ENCODE assay signal across 24 mouse cellular contexts in the genomic region with DNA sequence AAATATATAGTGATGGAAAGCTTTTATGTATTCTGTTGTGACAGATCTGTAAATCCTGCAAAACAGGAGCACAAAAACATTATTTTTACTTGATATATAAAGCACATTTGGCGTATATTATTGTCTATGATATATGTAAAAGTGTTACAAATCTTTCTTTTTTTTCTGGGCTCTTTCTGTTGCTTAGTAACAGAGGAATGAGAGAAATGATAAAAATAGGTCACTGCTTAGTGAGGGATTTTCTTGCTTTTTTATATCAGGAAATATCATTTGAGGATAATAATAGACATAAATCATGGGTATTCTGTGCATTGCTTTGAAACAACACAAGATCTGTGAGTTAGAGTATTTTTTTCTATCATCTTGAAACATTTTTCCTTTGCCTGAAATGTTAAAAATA.
A peak's percentile ranks its signal among the peaks of the same experiment; 100 is the strongest.
DNase-seq lines count a peak whose midpoint lies in the region; ATAC-seq and TF ChIP-seq lines count a peak whose summit lies in the region.
"Had no signal": no experiment of that assay in that cellular context is flagged by ENCODE, and none has a peak within 500 bp of the region (broad histone marks: within the 10 kb centered on the region; RNA-seq: fewer than 3 reads in every experiment).

No protein-coding gene starts in this region.

- peak; percentile 77 for ATAC-seq in forebrain, embryonic 16.5 days
- ATAC-seq in forebrain, embryonic 11.5 days (replicated peaks; ENCODE audit: low FRiP score): no peak
- ATAC-seq in hindbrain, postnatal 0 days: 0 out of 2 replicates have a peak, but pooled peaks have one; percentile 21
- ATAC-seq in hindbrain, embryonic 12.5 days (ENCODE audit: low FRiP score): no peak
- peak; percentile 11; the same call in 1 of the 2 replicates for ATAC-seq in midbrain, embryonic 16.5 days
- no peak for ATAC-seq in midbrain, embryonic 11.5 days (ENCODE audit: low FRiP score)
- no peak for ATAC-seq in intestine, postnatal 0 days
- ATAC-seq: activated CD4-positive, CD25-positive, alpha-beta regulatory T cell, adult 4 months; Patski had no signal

- no peaks in the 10 kb centered on the region for H3K27me3 ChIP-seq in forebrain, embryonic 16.5 days (replicated peaks; ENCODE audit: control insufficient read depth, insufficient read depth, low read length)
- H3K27me3 ChIP-seq in forebrain, embryonic 11.5 days (ENCODE audit: control insufficient read depth, insufficient read depth, low read length): no peaks in the 10 kb centered on the region
- H3K27me3 ChIP-seq in hindbrain, postnatal 0 days (ENCODE audit: insufficient read depth, low read length): no peaks in the 10 kb centered on the region
- no peaks in the 10 kb centered on the region for H3K27me3 ChIP-seq in hindbrain, embryonic 12.5 days
- H3K27me3 ChIP-seq in midbrain, embryonic 16.5 days (ENCODE audit: control insufficient read depth, insufficient read depth, low read depth, low read length): no peaks in the 10 kb centered on the region
- H3K27me3 ChIP-seq in midbrain, embryonic 11.5 days (ENCODE audit: control insufficient read depth, insufficient read depth, low read length): no peaks in the 10 kb centered on the region
- H3K27me3 ChIP-seq in intestine, postnatal 0 days (replicated peaks; ENCODE audit: control insufficient read depth, insufficient read depth, low read length): no peaks in the 10 kb centered on the region
- H3K27me3 ChIP-seq: CH12.LX; embryonic facial prominence, embryonic 12.5 days; heart, embryonic 15.5 days; hindbrain, embryonic 15.5 days; Patski had no signal

- H3K4me3 ChIP-seq in forebrain, embryonic 16.5 days (replicated peaks; ENCODE audit: low read length): no peak overlapping the region
- H3K4me3 ChIP-seq in forebrain, embryonic 11.5 days (ENCODE audit: low read depth, low read length): no peak overlapping the region
- no peak overlapping the region for H3K4me3 ChIP-seq in hindbrain, postnatal 0 days (ENCODE audit: low read length)
- no peak overlapping the region for H3K4me3 ChIP-seq in hindbrain, embryonic 12.5 days
- H3K4me3 ChIP-seq in midbrain, embryonic 16.5 days (ENCODE audit: low read depth, low read length): no peak overlapping the region
- no peak overlapping the region for H3K4me3 ChIP-seq in midbrain, embryonic 11.5 days (ENCODE audit: low read depth, low read length)
- no peak overlapping the region for H3K4me3 ChIP-seq in intestine, postnatal 0 days (ENCODE audit: low read depth, low read length)
- H3K4me3 ChIP-seq: embryonic facial prominence, embryonic 12.5 days; heart, adult 2 months; heart, embryonic 15.5 days; hindbrain, embryonic 15.5 days had no signal

- H3K27ac ChIP-seq in forebrain, embryonic 16.5 days (ENCODE audit: low read length): no peak overlapping the region
- H3K27ac ChIP-seq in forebrain, embryonic 11.5 days (ENCODE audit: low read depth, low read length): no peak overlapping the region
- no peak overlapping the region for H3K27ac ChIP-seq in hindbrain, postnatal 0 days
- no peak overlapping the region for H3K27ac ChIP-seq in hindbrain, embryonic 12.5 days
- H3K27ac ChIP-seq in midbrain, embryonic 16.5 days (ENCODE audit: low read length): no peak overlapping the region
- H3K27ac ChIP-seq in midbrain, embryonic 11.5 days (ENCODE audit: low read depth, low read length): no peak overlapping the region
- H3K27ac ChIP-seq in intestine, postnatal 0 days (ENCODE audit: low read depth, low read length): no peak overlapping the region
- H3K27ac ChIP-seq: embryonic facial prominence, embryonic 12.5 days; heart, adult 2 months; heart, embryonic 15.5 days; hindbrain, embryonic 15.5 days had no signal

- H3K36me3 ChIP-seq in forebrain, embryonic 16.5 days (ENCODE audit: control insufficient read depth, insufficient read depth): no peaks in the 10 kb centered on the region
- H3K36me3 ChIP-seq in forebrain, embryonic 11.5 days (ENCODE audit: control insufficient read depth, insufficient read depth, low read length): no peaks in the 10 kb centered on the region
- no peaks in the 10 kb centered on the region for H3K36me3 ChIP-seq in hindbrain, postnatal 0 days (ENCODE audit: insufficient read depth, low read length)
- H3K36me3 ChIP-seq in hindbrain, embryonic 12.5 days: no peaks in the 10 kb centered on the region
- no peaks in the 10 kb centered on the region for H3K36me3 ChIP-seq in midbrain, embryonic 16.5 days (ENCODE audit: control insufficient read depth, insufficient read depth, low read length)
- no peaks in the 10 kb centered on the region for H3K36me3 ChIP-seq in midbrain, embryonic 11.5 days (ENCODE audit: control insufficient read depth, insufficient read depth, low read length)
- H3K36me3 ChIP-seq in intestine, postnatal 0 days (ENCODE audit: control insufficient read depth, insufficient read depth): no peaks in the 10 kb centered on the region
- H3K36me3 ChIP-seq: embryonic facial prominence, embryonic 12.5 days; heart, embryonic 15.5 days; hindbrain, embryonic 15.5 days had no signal

- H3K4me1 ChIP-seq in forebrain, embryonic 16.5 days (replicated peaks; ENCODE audit: control insufficient read depth, insufficient read depth, low read length): no peaks in the 10 kb centered on the region
- H3K4me1 ChIP-seq in forebrain, embryonic 11.5 days (replicated peaks; ENCODE audit: control insufficient read depth, insufficient read depth, low read length): no peaks in the 10 kb centered on the region
- H3K4me1 ChIP-seq in hindbrain, postnatal 0 days (ENCODE audit: insufficient read depth, low read length): no peaks in the 10 kb centered on the region
- H3K4me1 ChIP-seq in hindbrain, embryonic 12.5 days: no peaks in the 10 kb centered on the region
- no peaks in the 10 kb centered on the region for H3K4me1 ChIP-seq in midbrain, embryonic 16.5 days (ENCODE audit: control insufficient read depth, insufficient read depth, low read length)
- H3K4me1 ChIP-seq in midbrain, embryonic 11.5 days (ENCODE audit: control insufficient read depth, insufficient read depth, low read length): no peaks in the 10 kb centered on the region
- H3K4me1 ChIP-seq in intestine, postnatal 0 days (replicated peaks; ENCODE audit: control insufficient read depth, insufficient read depth, low read length): no peaks in the 10 kb centered on the region
- H3K4me1 ChIP-seq: embryonic facial prominence, embryonic 12.5 days; heart, embryonic 15.5 days; hindbrain, embryonic 15.5 days had no signal

- H3K9me3 ChIP-seq in forebrain, embryonic 16.5 days (ENCODE audit: control insufficient read depth, low read length): no peaks in the 10 kb centered on the region
- H3K9me3 ChIP-seq in forebrain, embryonic 11.5 days (ENCODE audit: control insufficient read depth, low read length): no peaks in the 10 kb centered on the region
- no peaks in the 10 kb centered on the region for H3K9me3 ChIP-seq in hindbrain, postnatal 0 days (ENCODE audit: low read length)
- H3K9me3 ChIP-seq in hindbrain, embryonic 12.5 days (replicated peaks): no peaks in the 10 kb centered on the region
- H3K9me3 ChIP-seq in midbrain, embryonic 16.5 days (replicated peaks; ENCODE audit: control insufficient read depth, low read length, poor library complexity, severe bottlenecking): no peaks in the 10 kb centered on the region
- no peaks in the 10 kb centered on the region for H3K9me3 ChIP-seq in midbrain, embryonic 11.5 days (ENCODE audit: control insufficient read depth, low read length)
- H3K9me3 ChIP-seq in intestine, postnatal 0 days (ENCODE audit: control insufficient read depth): no peaks in the 10 kb centered on the region
- H3K9me3 ChIP-seq: embryonic facial prominence, embryonic 12.5 days; heart, embryonic 15.5 days; hindbrain, embryonic 15.5 days had no signal

- TF ChIP-seq CTCF in hindbrain, postnatal 0 days (IDR thresholded peaks at IDR 0.05; ENCODE audit: low read depth): no peak
- TF ChIP-seq CTCF in intestine, postnatal 0 days (IDR thresholded peaks at IDR 0.05; ENCODE audit: low read depth): no peak

- H3K4me2 ChIP-seq in forebrain, embryonic 16.5 days (ENCODE audit: low read length): no peak overlapping the region
- no peak overlapping the region for H3K4me2 ChIP-seq in forebrain, embryonic 11.5 days (ENCODE audit: low read depth, low read length, severe bottlenecking)
- no peak overlapping the region for H3K4me2 ChIP-seq in hindbrain, postnatal 0 days (ENCODE audit: low read depth, low read length)
- H3K4me2 ChIP-seq in hindbrain, embryonic 12.5 days (replicated peaks): no peak overlapping the region
- no peak overlapping the region for H3K4me2 ChIP-seq in midbrain, embryonic 16.5 days (ENCODE audit: low read length)
- H3K4me2 ChIP-seq in midbrain, embryonic 11.5 days: no peak overlapping the region
- no peak overlapping the region for H3K4me2 ChIP-seq in intestine, postnatal 0 days (replicated peaks; ENCODE audit: low read depth)
- H3K4me2 ChIP-seq: embryonic facial prominence, embryonic 12.5 days; heart, embryonic 11.5 days; heart, embryonic 15.5 days; hindbrain, embryonic 15.5 days had no signal

- no peak overlapping the region for H3K9ac ChIP-seq in forebrain, embryonic 16.5 days (replicated peaks; ENCODE audit: low read depth, low read length)
- H3K9ac ChIP-seq in forebrain, embryonic 11.5 days (ENCODE audit: low read length): no peak overlapping the region
- H3K9ac ChIP-seq in hindbrain, postnatal 0 days (replicated peaks; ENCODE audit: low read length): no peak overlapping the region
- no peak overlapping the region for H3K9ac ChIP-seq in hindbrain, embryonic 12.5 days
- no peak overlapping the region for H3K9ac ChIP-seq in midbrain, embryonic 16.5 days (ENCODE audit: low read depth, low read length)
- no peak overlapping the region for H3K9ac ChIP-seq in midbrain, embryonic 11.5 days (ENCODE audit: low read length)
- no peak overlapping the region for H3K9ac ChIP-seq in intestine, postnatal 0 days (ENCODE audit: low read depth, low read length)
- H3K9ac ChIP-seq: embryonic facial prominence, embryonic 12.5 days; heart, embryonic 15.5 days; hindbrain, embryonic 15.5 days had no signal

- 80% methylated on average over 1 of the region's 1 CpGs for WGBS in forebrain, embryonic 16.5 days
- WGBS in forebrain, embryonic 11.5 days: 88% methylated on average over 1 of the region's 1 CpGs
- WGBS in hindbrain, postnatal 0 days: 75% methylated on average over 1 of the region's 1 CpGs
- 94% methylated on average over 1 of the region's 1 CpGs for WGBS in hindbrain, embryonic 12.5 days
- WGBS in midbrain, embryonic 16.5 days: 70% methylated on average over 1 of the region's 1 CpGs
- 96% methylated on average over 1 of the region's 1 CpGs for WGBS in midbrain, embryonic 11.5 days
- WGBS in intestine, postnatal 0 days: 88% methylated on average over 1 of the region's 1 CpGs

- no peak for DNase-seq in forebrain, embryonic 11.5 days (ENCODE audit: low spot score)
- DNase-seq in hindbrain, postnatal 0 days (ENCODE audit: low spot score): peak; percentile 29
- no peak for DNase-seq in midbrain, embryonic 11.5 days (ENCODE audit: low spot score, missing footprints)
- peak; percentile 47 for DNase-seq in brain, embryonic 18.5 days (ENCODE audit: low read depth, low spot score)
- DNase-seq: adrenal gland, adult 2 months; adrenal gland, postnatal 25 days; cerebellum, adult 11-12 months; cerebellum, adult 9-10 months; cerebellum, postnatal 25 days; gastrocnemius, postnatal 14 days; heart, adult 2 months; heart, postnatal 14 days; kidney, adult 2 months had no signal

Comparison
In these comparisons a context has a peak if more than half of its experiments do, and no peak if none do; other contexts are left out.
1. ATAC-seq: peak in forebrain, embryonic 16.5 days (single experiment), hindbrain, postnatal 0 days (single experiment) and midbrain, embryonic 16.5 days (single experiment); none in forebrain, embryonic 11.5 days (single experiment), hindbrain, embryonic 12.5 days (single experiment), midbrain, embryonic 11.5 days (single experiment) and intestine, postnatal 0 days (single experiment).
2. DNase-seq: peak in hindbrain, postnatal 0 days (single experiment) and brain, embryonic 18.5 days (single experiment); none in forebrain, embryonic 11.5 days (single experiment) and midbrain, embryonic 11.5 days (single experiment).